Mouse (Mus musculus): ENCODE results near the gene Aire.

Gene Aire

DNA sequence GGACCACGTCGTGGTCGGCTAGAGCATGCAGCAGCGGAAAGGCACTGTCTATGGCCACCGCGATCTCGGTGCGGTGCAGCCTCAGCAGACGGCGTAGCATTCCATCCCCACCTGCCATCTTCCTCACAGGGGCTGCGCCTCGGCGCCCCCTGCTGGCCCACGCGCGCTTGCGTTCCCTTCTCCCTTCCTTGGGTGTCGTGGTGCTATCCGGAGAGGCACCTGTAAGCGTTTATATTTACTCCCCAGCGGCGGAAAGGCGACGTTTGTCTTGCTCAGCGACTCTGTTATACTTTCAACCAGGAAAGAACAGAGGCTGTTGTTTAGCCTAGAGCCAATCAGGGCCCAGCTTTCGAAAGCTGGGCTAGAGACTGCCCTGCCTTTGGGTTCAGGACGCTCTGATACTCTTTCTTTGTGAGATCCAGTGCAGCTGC lies at the start of gene Aire:
TSS of gene Aire (minus strand) at position 205 of the 431 bp plus-strand sequence.
- DNase-seq (ENCODE audit: low spot score): no peak

DNA sequence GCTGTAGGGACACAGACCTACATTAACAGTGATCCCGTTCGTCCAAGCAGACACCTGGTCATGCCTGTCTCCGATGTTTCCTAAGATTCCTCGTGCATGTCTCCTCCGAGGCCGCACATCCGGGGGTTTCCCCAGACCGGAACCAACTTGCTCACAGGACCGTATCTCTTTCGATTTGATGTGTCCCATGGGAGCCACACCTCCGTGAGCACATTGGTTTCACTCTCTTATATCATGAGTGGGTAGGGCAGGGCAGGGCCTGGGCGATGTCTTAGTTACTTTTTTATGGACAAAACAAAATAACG lies 49.3 kb upstream of the Aire start:
- no peak for DNase-seq (ENCODE audit: low spot score)

DNA sequence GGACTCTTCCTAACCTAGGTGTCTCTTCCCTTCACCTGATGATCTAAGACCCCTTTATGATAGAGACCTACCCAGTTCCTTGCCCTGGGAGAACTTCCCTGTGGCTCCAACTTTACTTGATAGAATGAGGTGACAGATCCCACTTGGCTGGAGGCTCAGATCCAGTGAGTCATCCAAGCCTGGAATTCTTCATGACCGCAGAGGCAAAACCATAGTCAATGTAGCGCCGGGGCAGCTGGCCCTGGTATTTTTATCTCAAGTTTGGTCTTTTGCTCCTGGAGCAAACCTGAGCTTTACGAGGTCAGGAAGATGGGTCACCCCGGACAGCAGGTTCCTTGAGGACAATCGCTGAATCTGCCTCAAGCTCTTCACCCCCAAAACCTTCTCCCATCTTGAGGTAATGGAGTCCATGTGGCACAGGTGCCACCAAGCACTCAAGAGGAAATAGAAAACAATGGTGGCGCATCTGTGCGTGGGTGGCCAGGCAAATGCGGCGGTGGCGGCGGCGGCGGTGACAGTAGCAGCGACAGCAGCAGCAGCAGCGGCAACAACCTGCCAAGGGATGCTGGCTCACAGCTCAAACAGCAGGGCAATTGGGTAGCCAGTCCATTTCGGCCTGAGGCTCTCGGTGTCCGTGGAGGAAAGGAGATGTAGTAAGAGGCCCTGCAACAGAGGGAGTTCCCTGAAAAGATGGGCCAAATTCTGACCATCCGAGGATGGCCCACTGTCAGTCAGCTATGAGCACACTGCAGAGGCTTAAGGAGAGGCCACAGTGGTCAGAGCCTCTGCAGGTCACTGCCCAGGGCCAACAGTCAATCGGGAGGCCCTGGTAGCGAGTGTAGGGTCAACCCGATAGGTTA lies 48.7 kb upstream of the Aire start:
- DNase-seq (ENCODE audit: low spot score): no peak

DNA sequence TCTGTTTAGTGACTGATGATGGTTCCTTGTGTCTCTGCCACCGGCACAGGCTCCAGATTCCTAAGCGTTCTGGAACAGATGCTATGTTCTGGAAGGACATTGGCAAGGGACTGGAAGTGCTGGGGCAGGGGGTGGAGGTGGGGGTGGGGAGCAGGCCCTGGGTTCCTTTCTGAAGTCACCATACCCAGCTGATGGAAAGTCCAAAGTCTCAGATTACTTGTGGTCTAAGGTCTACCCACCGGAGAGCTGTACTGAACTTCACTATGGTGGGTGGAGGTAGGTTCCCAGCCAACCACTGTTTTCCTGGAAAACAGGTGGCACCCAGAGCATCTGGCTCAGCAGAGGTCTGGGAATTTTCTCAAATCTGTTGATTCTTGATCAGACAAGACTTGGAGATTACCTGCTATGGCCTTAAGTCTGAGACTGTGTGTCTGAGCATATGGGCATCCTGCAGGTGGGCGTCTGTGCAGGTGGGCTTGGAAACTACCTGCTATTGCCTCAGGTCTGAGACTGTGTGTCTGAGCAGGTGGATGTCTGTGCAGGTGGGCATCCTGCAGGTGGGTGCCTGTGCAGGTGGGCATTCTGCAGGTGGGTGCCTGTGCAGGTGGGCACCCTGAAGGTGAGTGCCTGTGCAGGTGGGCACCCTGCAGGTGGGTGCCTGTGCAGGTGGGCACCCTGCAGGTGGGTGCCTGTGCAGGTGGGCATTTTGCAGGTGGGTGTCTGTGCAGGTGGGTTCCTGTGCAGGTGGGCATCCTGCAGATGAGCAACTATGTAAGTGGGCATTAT lies 47.5 kb upstream of the Aire start:
- DNase-seq (ENCODE audit: low spot score): no peak

DNA sequence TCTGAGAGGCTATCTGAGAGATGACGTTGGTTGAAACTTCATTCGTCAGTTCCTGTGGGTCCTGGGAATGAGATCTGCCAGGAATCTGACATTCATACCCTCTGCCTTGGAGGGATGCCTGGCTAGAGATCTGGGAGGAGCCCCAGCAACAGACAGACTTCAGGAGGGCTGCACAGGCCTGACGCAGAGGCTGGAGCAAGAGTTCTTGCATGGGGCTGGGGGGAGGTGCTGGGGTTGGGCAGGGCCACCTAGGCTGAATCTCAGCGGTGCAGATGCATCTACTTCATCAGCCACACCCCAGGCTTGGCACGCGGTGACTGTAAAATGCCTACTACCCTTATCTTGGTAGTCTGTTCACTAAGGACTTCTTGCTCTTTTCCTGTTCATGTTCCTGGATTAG lies 46.8 kb upstream of the Aire start:
- DNase-seq (ENCODE audit: low spot score): no peak

DNA sequence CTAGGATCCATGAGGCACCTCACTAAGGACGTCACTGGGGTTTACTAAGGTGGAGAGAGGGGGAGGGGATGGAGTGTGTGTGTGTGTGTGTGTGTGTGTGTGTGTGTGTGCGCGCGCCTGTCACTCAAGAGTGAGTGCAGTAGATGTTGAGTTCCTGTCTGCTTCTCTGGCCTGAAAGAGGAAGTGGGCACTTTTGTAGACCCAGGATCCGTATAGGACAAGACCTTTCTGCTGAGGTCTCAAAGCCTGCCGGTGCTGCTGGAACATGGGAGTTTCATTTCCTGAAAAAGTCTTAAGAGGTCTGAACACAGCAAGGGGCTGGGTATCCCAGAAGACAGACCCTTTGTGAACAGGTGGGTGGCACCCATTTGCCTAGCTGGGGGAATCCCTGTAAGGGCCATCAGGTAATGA lies 43.7 kb upstream of the Aire start:
- no peak for DNase-seq (ENCODE audit: low spot score)

DNA sequence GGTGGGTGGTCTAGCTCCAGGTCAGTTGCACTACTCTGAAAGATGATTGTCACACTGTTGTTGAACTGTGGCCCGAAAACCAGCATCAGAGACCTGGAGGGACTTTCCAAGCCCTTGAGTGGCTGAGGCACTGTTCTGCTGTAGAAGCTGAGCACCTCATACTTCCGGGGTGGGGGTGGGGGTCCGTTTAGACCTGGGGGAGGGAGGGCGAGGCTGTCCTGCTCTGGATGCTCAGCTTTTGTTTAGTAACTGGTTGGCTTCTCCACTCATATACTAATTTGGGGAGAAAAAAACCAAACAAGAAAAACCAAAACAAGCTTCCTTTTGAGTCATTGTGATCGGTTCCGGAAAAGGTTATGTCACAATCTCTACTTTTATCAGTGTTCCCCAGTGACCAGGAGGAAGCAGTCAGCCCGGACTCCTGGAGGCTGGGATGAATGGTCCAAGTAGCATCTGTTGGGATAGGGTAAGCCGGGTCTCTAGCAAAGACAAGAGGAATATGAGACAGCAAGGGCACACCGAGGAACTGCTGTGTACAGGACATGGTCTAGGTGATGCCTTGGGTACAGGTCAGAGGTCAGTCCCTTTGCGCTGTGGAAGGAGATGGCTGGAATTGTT lies 43.1 kb upstream of the Aire start:
- no peak for DNase-seq (ENCODE audit: low spot score)

DNA sequence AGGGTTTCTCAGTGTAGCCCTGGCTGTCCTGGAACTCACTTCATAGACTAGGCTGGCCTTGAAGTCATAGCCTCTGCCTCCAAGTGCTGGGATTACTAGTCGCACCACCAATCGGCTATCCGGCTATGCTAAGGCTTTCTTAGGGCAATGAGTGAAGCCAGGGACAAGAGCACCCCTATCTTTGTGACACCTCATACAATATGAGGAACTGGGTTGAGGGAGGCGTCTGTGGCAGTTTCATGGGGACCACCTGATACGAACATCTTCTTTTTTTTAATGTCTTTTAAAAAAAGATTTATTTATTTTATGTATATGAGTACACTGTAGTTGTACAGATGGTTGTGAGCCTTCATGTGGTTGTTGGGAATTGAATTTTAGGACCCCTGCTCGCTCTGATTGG lies 42.3 kb upstream of the Aire start:
- no peak for DNase-seq (ENCODE audit: low spot score)

DNA sequence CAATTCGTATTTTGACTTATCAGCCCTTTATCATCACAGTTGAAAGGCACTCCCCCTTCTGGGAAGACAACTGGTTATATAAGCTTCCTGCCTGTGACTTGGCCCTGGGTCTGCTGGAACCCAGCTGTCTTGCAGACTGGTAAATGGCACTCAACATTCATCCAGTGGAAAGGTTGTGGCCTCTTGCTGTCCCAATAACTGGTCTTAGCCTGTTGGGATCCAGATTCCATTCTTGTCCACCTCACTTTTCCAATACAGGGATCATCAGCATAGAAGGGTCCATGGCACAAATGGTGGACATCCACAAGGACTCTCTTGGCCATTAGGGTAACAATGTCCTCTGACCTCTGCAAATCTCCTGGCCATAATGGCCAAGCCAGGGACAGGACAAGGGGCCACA lies 40.7 kb upstream of the Aire start:
- no peak for DNase-seq (ENCODE audit: low spot score)

DNA sequence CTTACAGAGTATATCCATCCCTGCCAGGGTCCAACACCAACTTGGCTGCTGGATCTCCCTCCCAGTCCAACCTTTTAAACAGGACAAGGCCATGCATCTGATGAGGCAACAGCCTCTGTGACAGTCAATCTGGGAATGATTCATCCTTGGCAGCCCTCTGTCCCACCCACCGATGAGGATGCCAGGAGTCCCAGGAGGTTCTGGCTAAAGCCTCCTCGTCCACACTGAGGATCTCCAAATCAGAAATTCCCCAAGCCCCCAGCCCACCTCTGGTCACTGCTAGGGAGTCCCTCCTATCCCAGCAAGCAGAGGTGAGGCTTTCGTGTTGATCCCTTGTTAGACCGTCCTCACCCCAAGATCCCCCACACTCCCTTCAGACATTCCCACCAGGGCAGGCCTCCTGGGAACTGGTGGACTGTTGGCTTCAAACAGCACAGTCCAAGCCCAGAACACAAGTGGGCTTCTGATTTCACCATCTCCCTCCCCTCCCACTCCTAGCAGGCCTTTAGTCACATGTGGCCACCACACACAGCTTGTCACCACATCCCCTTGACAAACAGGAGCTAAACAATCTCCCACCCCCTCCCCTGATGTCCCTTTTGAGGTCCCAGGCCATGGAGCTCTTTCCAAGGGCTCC lies 36.7 kb upstream of the Aire start:
- peak; percentile 45 for DNase-seq (ENCODE audit: low spot score)

DNA sequence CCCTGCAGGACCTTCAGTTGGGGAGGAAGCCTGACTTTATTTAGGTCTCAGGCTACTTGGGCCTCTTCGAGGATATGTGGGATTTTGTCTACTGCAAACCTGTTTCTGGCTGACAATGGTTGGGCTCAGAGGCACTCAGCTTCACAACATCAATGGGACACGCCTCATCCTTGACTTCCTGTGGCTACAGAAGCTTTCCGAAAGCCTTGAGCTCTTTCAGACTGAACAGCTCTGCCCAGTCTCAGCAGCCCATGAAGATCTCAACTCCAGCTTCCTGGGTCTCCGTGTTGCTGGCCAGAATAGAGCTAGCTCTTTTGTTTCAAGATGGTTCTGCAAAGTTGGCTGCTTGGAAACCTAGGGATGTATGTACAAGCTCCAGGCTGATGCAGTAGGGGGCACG lies 34.9 kb upstream of the Aire start:
- no peak for DNase-seq (ENCODE audit: low spot score)

DNA sequence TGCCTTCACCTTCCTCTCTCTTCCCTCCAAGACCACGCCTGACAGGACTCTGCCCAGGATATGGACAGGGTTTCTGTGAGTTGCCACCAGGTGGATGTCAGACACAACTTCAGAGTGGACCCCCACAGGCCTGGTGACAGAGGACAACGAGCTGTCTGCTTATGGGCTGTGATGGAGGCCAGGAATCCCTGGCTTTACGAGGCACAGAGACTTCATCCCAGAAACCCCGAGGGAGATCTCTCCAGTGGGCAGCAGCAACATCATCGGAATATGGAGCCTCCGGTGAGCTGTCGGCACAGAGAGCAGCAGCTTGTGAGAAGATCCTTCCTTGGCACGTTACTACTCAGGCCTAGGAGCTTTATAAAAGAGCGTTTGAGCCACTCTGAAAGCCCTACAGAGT lies 34.5 kb upstream of the Aire start:
- no peak for DNase-seq (ENCODE audit: low spot score)

DNA sequence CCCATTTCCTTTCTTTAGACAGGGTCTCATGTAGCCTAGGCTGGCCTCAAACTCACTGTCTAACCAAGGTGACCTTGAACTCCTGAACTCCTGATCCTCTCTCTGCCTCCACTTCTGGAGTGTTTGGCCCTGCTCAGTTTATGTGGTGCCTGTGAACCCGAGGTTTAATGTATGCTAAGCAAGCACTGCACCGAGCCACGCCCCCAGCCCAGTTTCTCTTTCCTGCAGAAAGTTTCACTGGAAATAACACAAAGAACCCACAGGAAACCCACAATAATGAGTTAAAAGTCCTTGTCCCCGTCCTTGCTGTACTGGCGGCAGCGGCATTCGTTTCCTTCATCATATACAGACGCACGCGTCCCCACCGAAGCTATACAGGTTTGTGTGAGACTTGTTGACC lies 31.6 kb upstream of the Aire start:
- no peak for DNase-seq (ENCODE audit: low spot score)

DNA sequence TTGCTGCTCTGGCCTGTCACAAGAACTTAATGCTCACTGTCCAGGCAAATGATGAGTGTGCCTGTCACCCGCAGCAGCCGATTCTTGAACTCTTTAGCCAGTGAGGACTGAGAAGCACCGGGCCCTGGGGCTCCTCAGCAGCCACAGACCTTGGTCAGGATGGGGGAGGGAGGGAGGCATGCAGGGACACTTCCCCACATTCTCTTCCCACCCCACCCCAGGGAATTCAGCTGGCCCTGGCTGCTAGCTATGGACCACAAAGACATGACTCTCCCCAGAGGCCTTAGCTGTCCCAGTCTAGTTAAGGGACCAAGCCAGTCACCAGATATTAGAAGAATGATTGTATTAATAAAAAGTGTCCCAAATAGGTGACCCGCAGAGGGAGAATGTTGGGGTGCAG lies 30.7 kb upstream of the Aire start:
- no peak for DNase-seq (ENCODE audit: low spot score)

DNA sequence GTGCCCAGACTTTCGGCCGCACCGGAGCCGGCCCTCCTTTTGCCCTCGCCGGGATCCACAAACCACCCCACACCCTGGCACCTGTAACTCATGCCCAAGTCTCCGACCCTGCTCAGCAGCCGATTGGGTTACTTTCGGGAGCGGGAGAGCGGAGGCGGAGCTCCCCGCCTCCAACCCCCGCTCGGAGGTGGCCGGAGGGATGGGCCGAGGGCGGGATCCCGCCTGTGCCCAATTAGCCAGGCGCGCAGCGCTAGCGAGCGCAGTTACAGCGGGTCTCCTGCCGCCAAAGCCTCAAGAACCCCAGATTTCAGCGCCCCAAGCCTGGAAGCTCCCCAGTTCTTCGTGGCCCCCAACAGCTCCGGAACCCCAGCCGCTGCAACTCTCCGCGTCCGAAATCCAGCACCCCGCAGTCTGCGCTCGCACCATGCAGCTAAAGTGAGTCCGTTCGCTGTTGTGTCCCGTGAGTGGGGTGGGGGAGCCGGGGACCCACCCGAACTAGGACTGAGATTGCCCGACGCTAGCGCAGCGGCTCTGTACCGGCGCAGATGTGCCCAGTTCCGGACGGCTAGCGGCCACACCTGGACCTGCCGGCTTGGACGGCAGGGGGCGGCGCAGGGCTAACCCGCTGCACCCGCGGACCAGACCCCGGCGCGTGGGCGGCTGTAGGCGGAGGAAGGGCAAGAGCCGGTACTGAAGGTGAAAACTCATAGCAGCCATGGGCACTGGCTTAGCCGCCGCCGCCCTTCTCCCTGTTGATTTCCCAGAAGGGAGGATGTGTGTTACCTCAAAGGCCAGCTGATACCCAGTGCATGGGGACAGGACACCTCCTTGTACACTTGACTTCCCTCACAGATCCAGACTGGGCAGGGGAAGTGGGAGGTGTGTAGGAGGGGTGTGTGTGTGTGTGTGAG lies 25.9 kb upstream of the Aire start, which contains the start of gene Icosl:
TSS of gene Icosl (plus strand) at position 202 of the 911 bp plus-strand sequence.
- peak; percentile 84 for DNase-seq (ENCODE audit: low spot score)

DNA sequence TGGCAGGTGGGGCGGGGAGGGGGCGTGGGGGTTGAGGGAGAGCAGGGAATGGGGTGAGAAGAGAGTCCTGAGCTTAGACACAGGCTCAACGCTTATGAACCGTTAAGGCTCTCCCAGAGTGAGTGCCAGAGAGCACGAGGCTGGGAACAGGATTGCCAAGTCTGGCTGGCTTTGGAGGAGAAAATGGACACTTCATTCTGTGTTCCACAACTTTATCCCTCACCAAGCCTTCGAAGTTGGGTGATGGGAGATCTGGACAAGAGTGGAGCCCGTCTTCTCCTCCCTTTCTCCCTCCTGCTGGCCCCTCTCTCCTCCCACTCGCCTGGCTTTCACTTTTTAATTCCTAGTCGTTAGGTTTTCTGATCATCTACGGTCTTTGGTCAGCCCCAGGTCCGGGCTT lies 25.1 kb upstream of the Aire start:
- DNase-seq (ENCODE audit: low spot score): no peak

DNA sequence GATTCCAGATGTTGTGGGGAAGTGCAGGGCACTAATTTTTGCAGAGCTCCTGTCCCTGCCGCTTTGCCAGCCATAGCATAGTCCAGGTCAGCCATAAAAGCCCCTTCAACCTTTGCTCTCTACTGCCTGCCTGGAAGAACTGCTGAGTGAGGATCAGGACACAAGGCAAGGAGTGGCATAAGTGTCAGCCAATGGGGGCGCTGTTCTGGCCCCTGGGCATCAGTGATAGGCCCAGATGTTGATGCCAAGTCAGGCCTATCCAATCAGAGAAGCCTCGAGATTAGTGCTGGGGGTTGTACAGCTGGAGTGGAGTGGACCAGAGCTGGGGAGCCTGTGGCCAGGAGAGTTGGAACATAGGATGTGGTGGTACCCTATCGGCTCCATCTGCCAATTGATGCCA lies 23.8 kb upstream of the Aire start:
- DNase-seq (ENCODE audit: low spot score): no peak

DNA sequence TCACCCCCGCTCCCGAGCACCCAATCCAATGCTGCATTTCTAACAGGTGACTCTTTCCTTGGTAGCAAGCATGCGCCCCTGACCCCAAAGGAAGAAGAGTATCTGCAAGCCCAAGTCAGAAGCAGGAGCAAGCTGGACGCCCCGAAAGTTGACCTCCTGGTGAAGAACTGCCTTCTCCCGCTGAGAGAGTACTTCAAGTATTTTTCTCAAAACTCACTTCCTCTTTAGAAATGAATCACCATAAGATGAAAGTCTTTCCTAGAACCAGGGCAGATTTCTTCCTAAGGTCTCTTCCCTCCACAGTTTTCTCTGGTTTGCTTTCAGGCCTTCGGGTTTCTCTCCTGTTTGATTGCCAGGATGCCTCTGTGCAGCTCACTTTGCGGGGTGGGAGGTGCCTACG lies 19.7 kb upstream of the Aire start:
- DNase-seq (ENCODE audit: low spot score): no peak

DNA sequence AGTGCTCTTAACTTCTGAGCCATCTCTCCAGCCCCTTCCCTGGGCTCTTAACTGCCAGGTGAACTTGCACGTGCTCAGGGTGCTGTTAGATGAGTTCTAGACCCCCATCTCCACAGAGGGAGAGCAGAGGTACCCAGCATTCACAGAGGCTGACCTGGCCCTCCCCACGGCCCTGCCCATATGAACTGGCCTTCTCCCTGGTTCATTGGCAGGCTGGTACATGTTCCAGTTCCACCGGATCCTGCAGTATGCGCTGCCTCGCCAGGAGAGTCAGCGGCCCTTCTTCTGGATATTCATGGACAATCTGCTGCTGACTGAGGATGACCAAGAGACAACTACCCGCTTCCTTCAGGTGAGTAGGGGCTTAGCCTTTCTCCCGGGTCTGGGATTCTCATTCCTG lies 13.6 kb upstream of the Aire start:
- DNase-seq (ENCODE audit: low spot score): no peak

DNA sequence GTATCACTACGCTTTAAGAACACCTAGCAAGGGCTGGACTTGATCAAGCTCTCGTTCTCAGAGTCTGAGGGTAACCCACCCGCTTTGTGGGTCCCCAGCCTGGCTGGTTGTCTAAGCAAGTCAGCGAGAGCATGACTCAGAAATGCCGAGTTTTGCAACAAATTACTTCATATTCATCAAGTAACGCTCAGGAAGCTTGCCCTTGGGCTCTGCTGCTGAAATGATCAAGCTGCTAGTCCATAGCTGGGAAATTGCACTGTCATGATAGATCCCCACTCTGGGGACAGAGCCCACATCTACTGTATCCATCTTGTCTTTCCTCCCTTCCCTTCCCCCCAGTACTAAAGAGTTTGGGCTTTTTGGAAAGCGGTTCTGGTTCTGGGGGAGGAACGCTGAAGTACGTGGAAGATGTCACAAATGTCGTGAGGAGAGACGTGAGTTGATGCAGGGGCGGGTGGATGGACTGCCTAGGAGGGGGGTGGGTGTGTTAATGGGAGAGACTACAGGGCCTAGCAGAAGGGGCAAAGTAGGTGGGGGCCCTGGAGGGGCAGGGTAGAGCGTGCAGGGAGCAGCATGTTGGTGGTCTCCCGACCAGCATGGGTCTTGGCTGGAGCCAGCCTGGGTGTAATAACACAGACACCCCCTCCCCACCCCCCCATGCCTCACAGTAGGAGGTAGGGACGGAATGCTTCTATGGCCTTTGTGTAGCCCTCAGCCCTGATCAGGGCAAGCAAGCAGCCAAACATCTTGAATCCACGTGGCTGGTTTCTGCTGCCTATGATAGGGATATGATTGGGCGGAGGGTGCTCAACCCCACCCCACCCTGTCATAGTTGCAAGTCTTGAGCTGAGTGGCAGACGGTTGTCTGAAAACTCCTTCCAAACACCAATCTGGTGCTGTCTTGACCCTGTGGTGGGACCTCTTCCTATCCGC lies 11.5 kb upstream of the Aire start:
- no peak for DNase-seq (ENCODE audit: low spot score)

Measured in ovary, adult 18-20 months (tissue).